Mouse (Mus musculus): ENCODE measurements around the gene Agap1. TPM values are rescaled to one million over a fixed set of nuclear protein-coding genes. Genes with fewer than 3 reads are reported as not detected.

Agap1 gene
- polyA plus RNA-seq, 1 experiment from 2014 or later = 4.8 TPM

- Histone ChIP-seq H3K27ac (ENCODE audit: low read length) (no peak overlapping the region), H3K4me3 (ENCODE audit: low read length) (no peak overlapping the region), H3K27me3 (replicated peaks; ENCODE audit: control insufficient read depth, insufficient read depth, low read length) (no peaks in the 10 kb centered on the region), H3K4me1 (ENCODE audit: control insufficient read depth, insufficient read depth, low read length) (peaks cover 9% of the 10 kb centered on the region; the same call in 1 of the 2 replicates), H3K4me2 (ENCODE audit: low read depth, low read length) (no peak overlapping the region), H3K9me3 (ENCODE audit: control insufficient read depth, low read length) (no peaks in the 10 kb centered on the region), H3K9ac (ENCODE audit: low read depth, low read length) (no peak overlapping the region), H3K36me3 (ENCODE audit: control insufficient read depth, insufficient read depth, low read length) (peaks cover 3% of the 10 kb centered on the region; the same call in 1 of the 2 replicates)
- 82% methylated on average over 7 of the region's 7 CpGs for WGBS
- no peak for ATAC-seq
Measured at GRCm38 (mm10) chr1:89601349-89601748, 146.7 kb downstream of the Agap1 start.

- 60% methylated on average over 7 of the region's 7 CpGs for WGBS
- Histone ChIP-seq H3K4me3 (ENCODE audit: low read length) (no peak overlapping the region), H3K4me1 (ENCODE audit: control insufficient read depth, insufficient read depth, low read length) (peaks cover 5% of the 10 kb centered on the region; the same call in 1 of the 2 replicates), H3K27ac (ENCODE audit: low read length) (no peak overlapping the region), H3K9me3 (ENCODE audit: control insufficient read depth, low read length) (no peaks in the 10 kb centered on the region), H3K4me2 (ENCODE audit: low read depth, low read length) (no peak overlapping the region), H3K9ac (ENCODE audit: low read depth, low read length) (no peak overlapping the region), H3K27me3 (replicated peaks; ENCODE audit: control insufficient read depth, insufficient read depth, low read length) (no peaks in the 10 kb centered on the region), H3K36me3 (ENCODE audit: control insufficient read depth, insufficient read depth, low read length) (peaks cover 3% of the 10 kb centered on the region; the same call in 1 of the 2 replicates)
- no peak for ATAC-seq
Measured at GRCm38 (mm10) chr1:89602879-89603278, 148.3 kb downstream of the Agap1 start.

- Histone ChIP-seq H3K4me3 (ENCODE audit: low read length) (no peak overlapping the region), H3K36me3 (ENCODE audit: control insufficient read depth, insufficient read depth, low read length) (peaks cover 3% of the 10 kb centered on the region; the same call in 1 of the 2 replicates), H3K9me3 (ENCODE audit: control insufficient read depth, low read length) (no peaks in the 10 kb centered on the region), H3K27ac (ENCODE audit: low read length) (no peak overlapping the region), H3K4me2 (ENCODE audit: low read depth, low read length) (no peak overlapping the region), H3K9ac (ENCODE audit: low read depth, low read length) (no peak overlapping the region), H3K27me3 (replicated peaks; ENCODE audit: control insufficient read depth, insufficient read depth, low read length) (no peaks in the 10 kb centered on the region), H3K4me1 (ENCODE audit: control insufficient read depth, insufficient read depth, low read length) (no peaks in the 10 kb centered on the region)
- WGBS = 42% methylated on average over 5 of the region's 5 CpGs
- 0 out of 2 replicates have a peak, but pooled peaks have one; percentile 26 for ATAC-seq
Measured at GRCm38 (mm10) chr1:89606612-89607011, 152.0 kb downstream of the Agap1 start.

GRCm38 (mm10) chr1:89608766-89609165 lies 154.2 kb downstream of the Agap1 start:
- Histone ChIP-seq H3K27me3 (replicated peaks; ENCODE audit: control insufficient read depth, insufficient read depth, low read length) (no peaks in the 10 kb centered on the region), H3K4me2 (ENCODE audit: low read depth, low read length) (no peak overlapping the region), H3K9ac (ENCODE audit: low read depth, low read length) (no peak overlapping the region), H3K36me3 (ENCODE audit: control insufficient read depth, insufficient read depth, low read length) (peaks cover 3% of the 10 kb centered on the region; the same call in 1 of the 2 replicates), H3K9me3 (ENCODE audit: control insufficient read depth, low read length) (no peaks in the 10 kb centered on the region), H3K27ac (ENCODE audit: low read length) (no peak overlapping the region), H3K4me3 (ENCODE audit: low read length) (no peak overlapping the region), H3K4me1 (ENCODE audit: control insufficient read depth, insufficient read depth, low read length) (no peaks in the 10 kb centered on the region)
- no peak for ATAC-seq
- WGBS = 91% methylated on average over 4 of the region's 4 CpGs

- Histone ChIP-seq H3K27me3 (replicated peaks; ENCODE audit: control insufficient read depth, insufficient read depth, low read length) (no peaks in the 10 kb centered on the region), H3K36me3 (ENCODE audit: control insufficient read depth, insufficient read depth, low read length) (peaks cover 3% of the 10 kb centered on the region; the same call in 1 of the 2 replicates), H3K4me3 (ENCODE audit: low read length) (no peak overlapping the region), H3K9me3 (ENCODE audit: control insufficient read depth, low read length) (no peaks in the 10 kb centered on the region), H3K27ac (ENCODE audit: low read length) (no peak overlapping the region), H3K4me1 (ENCODE audit: control insufficient read depth, insufficient read depth, low read length) (no peaks in the 10 kb centered on the region), H3K4me2 (ENCODE audit: low read depth, low read length) (no peak overlapping the region), H3K9ac (ENCODE audit: low read depth, low read length) (no peak overlapping the region)
- 94% methylated on average over 5 of the region's 5 CpGs for WGBS
- ATAC-seq = no peak
Measured at GRCm38 (mm10) chr1:89609964-89610363, 155.4 kb downstream of the Agap1 start.

GRCm38 (mm10) chr1:89611521-89611920 lies 156.9 kb downstream of the Agap1 start:
- Histone ChIP-seq H3K4me3 (ENCODE audit: low read length) (no peak overlapping the region), H3K27me3 (replicated peaks; ENCODE audit: control insufficient read depth, insufficient read depth, low read length) (no peaks in the 10 kb centered on the region), H3K9ac (ENCODE audit: low read depth, low read length) (no peak overlapping the region), H3K4me2 (ENCODE audit: low read depth, low read length) (no peak overlapping the region), H3K27ac (ENCODE audit: low read length) (no peak overlapping the region), H3K9me3 (ENCODE audit: control insufficient read depth, low read length) (no peaks in the 10 kb centered on the region), H3K36me3 (ENCODE audit: control insufficient read depth, insufficient read depth, low read length) (no peaks in the 10 kb centered on the region), H3K4me1 (ENCODE audit: control insufficient read depth, insufficient read depth, low read length) (no peaks in the 10 kb centered on the region)
- 92% methylated on average over 6 of the region's 6 CpGs for WGBS
- ATAC-seq = no peak

- H3K27me3 ChIP-seq (replicated peaks; ENCODE audit: control insufficient read depth, insufficient read depth, low read length) = no peaks in the 10 kb centered on the region
- no peak overlapping the region for H3K27ac ChIP-seq (ENCODE audit: low read length)
- no peak overlapping the region for H3K9ac ChIP-seq (ENCODE audit: low read depth, low read length)
- no peak for ATAC-seq
- H3K4me3 ChIP-seq (ENCODE audit: low read length) = no peak overlapping the region
- 66% methylated on average over 5 of the region's 5 CpGs for WGBS
- H3K36me3 ChIP-seq (ENCODE audit: control insufficient read depth, insufficient read depth, low read length) = no peaks in the 10 kb centered on the region
- no peaks in the 10 kb centered on the region for H3K9me3 ChIP-seq (ENCODE audit: control insufficient read depth, low read length)
- no peak overlapping the region for H3K4me2 ChIP-seq (ENCODE audit: low read depth, low read length)
- H3K4me1 ChIP-seq (ENCODE audit: control insufficient read depth, insufficient read depth, low read length) = no peaks in the 10 kb centered on the region
Measured at GRCm38 (mm10) chr1:89613234-89613870, 158.7 kb downstream of the Agap1 start.

GRCm38 (mm10) chr1:89616556-89616955 lies 161.9 kb downstream of the Agap1 start:
- no peak overlapping the region for H3K4me2 ChIP-seq (ENCODE audit: low read depth, low read length)
- no peak for ATAC-seq
- H3K27ac ChIP-seq (ENCODE audit: low read length) = no peak overlapping the region
- no peak overlapping the region for H3K9ac ChIP-seq (ENCODE audit: low read depth, low read length)
- no peaks in the 10 kb centered on the region for H3K4me1 ChIP-seq (ENCODE audit: control insufficient read depth, insufficient read depth, low read length)
- no peaks in the 10 kb centered on the region for H3K36me3 ChIP-seq (ENCODE audit: control insufficient read depth, insufficient read depth, low read length)
- H3K9me3 ChIP-seq (ENCODE audit: control insufficient read depth, low read length) = no peaks in the 10 kb centered on the region
- no peak overlapping the region for H3K4me3 ChIP-seq (ENCODE audit: low read length)
- 44% methylated on average over 6 of the region's 6 CpGs for WGBS
- no peaks in the 10 kb centered on the region for H3K27me3 ChIP-seq (replicated peaks; ENCODE audit: control insufficient read depth, insufficient read depth, low read length)

- H3K27me3 ChIP-seq (replicated peaks; ENCODE audit: control insufficient read depth, insufficient read depth, low read length) = no peaks in the 10 kb centered on the region
- 85% methylated on average over 9 of the region's 9 CpGs for WGBS
- no peaks in the 10 kb centered on the region for H3K9me3 ChIP-seq (ENCODE audit: control insufficient read depth, low read length)
- no peaks in the 10 kb centered on the region for H3K4me1 ChIP-seq (ENCODE audit: control insufficient read depth, insufficient read depth, low read length)
- no peak overlapping the region for H3K9ac ChIP-seq (ENCODE audit: low read depth, low read length)
- no peak for ATAC-seq
- no peak overlapping the region for H3K27ac ChIP-seq (ENCODE audit: low read length)
- H3K4me2 ChIP-seq (ENCODE audit: low read depth, low read length) = no peak overlapping the region
- H3K4me3 ChIP-seq (ENCODE audit: low read length) = no peak overlapping the region
- no peaks in the 10 kb centered on the region for H3K36me3 ChIP-seq (ENCODE audit: control insufficient read depth, insufficient read depth, low read length)
Measured at GRCm38 (mm10) chr1:89617336-89617735, 162.7 kb downstream of the Agap1 start.

- Histone ChIP-seq H3K27me3 (replicated peaks; ENCODE audit: control insufficient read depth, insufficient read depth, low read length) (no peaks in the 10 kb centered on the region), H3K27ac (ENCODE audit: low read length) (no peak overlapping the region), H3K9ac (ENCODE audit: low read depth, low read length) (no peak overlapping the region), H3K4me1 (ENCODE audit: control insufficient read depth, insufficient read depth, low read length) (no peaks in the 10 kb centered on the region), H3K4me3 (ENCODE audit: low read length) (no peak overlapping the region), H3K36me3 (ENCODE audit: control insufficient read depth, insufficient read depth, low read length) (no peaks in the 10 kb centered on the region), H3K9me3 (ENCODE audit: control insufficient read depth, low read length) (no peaks in the 10 kb centered on the region), H3K4me2 (ENCODE audit: low read depth, low read length) (no peak overlapping the region)
- peak; percentile 28; the same call in 1 of the 2 replicates for ATAC-seq
- WGBS = 70% methylated on average over 2 of the region's 2 CpGs
Measured at GRCm38 (mm10) chr1:89619963-89620362, 165.4 kb downstream of the Agap1 start.

Measured in intestine, embryonic 16.5 days (tissue).